Mouse (Mus musculus) heart, postnatal 10 days (tissue): ENCODE results near the gene Slc18a2. TPM values are rescaled to one million over a fixed set of nuclear protein-coding genes. Genes with fewer than 3 reads are reported as not detected.

Experiments used
- DNase-seq, 2 experiments: peaks; one replicate each; pipeline ENCODE4 v3.0.0; 2021
- intact Hi-C: fragments of 180-260 bp; cut with DNase I; formaldehyde crosslinking; loops from one replicate; pipeline ENCODE4 v1.15.1; 2025
- total RNA-seq, 2 experiments: library from RNA; stranded (reverse); gene quantifications; 2 replicates each; pipeline ENCODE4 v1.2.3; 2021

Slc18a2 gene
- total RNA-seq, 2 experiments from 2014 or later = 1.1 to 1.4 TPM

- peak; percentile 16 to 18 for DNase-seq
- intact Hi-C loops = no loop called here
Measured at GRCm38 (mm10) chr19:59267417-59267963, 6.8 kb downstream of the Slc18a2 start.

- DNase-seq = no peak
- intact Hi-C loops = no loop called here
Measured at GRCm38 (mm10) chr19:59273190-59273589, 12.5 kb downstream of the Slc18a2 start.

DNA sequence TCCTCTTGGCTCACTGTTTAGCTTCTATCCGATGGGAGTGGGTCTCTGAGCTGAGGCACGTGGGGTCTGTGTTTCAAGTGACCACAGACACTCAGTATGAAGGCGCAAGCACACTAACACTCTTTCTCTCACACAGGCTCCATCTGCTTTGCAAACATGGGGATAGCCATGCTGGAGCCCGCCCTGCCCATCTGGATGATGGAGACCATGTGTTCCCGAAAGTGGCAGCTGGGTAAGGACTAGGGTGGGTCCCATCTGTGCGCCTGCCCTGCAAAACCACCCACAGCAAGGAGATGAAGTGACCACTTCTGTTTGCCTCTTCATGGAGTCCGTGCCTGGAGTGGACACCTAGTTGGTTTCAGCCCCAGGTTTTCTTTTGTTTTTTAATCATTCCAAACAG, 15.7 kb downstream of the Slc18a2 start:
- intact Hi-C loops = no loop called here
- no peak for DNase-seq

DNA sequence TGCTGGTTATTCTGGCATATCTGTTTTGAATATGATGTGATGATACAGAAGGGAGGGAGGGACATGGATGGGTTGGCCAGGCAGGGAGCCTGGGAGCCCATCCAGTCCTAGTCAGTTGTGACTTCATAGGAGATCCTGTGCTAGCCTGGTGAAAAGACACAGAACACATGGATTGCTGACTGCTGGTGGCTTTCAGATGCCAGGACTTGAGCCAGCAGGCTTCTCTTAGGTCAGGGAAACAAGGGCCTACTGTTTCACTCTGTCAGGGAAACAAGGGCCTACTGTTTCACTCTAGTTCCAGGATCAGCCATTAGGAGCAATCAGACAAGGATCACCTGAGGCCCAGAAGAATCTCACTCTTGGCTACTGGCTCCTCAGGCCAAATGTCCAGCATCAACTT, 20.1 kb downstream of the Slc18a2 start:
- intact Hi-C loops = no loop called here
- peak; percentile 30 to 35 for DNase-seq

DNA sequence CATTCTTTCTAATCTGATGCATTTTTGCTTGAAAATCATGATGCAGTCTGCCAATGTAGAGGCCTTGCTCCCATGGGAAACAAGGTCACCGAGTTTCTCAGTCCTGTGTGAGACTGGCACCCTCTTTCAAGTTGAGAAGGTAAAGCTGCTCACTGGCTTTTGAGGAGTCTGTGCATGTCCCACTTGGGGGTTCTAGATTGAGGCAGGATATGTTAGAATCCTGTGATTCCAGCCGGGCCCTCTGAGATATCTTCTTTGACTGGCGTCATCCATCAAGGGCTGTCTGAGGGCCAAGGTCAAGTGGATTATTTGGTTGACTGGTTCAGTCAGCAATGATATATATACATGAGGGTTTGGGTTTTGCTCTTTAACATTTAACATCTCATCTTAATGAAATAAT, 21.3 kb downstream of the Slc18a2 start:
- no peak for DNase-seq
- intact Hi-C loops = no loop called here

DNA sequence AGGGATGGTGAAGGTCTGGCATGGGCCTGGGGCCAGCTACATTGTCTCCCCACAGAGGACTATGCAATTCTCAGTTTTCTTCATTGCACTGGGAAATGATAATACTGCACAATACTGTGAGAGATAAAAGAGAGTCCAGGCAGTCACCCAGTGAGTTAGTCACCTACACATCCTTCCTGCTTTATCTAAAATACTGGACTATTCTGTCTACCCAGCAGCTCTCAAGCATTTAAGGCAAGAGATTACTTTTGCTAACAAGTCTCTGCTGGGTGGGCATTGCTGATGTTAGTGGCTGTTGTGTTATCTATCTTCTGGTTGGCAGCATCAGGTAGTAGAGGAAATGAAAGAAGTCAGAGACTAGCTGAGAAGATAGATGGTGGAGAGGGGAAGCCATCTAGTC, 28.3 kb downstream of the Slc18a2 start:
- no peak for DNase-seq
- intact Hi-C loops = no loop called here

GRCm38 (mm10) chr19:59289811-59290210, 29.1 kb downstream of the Slc18a2 start:
- no peak for DNase-seq
- intact Hi-C loops = no loop called here

DNA sequence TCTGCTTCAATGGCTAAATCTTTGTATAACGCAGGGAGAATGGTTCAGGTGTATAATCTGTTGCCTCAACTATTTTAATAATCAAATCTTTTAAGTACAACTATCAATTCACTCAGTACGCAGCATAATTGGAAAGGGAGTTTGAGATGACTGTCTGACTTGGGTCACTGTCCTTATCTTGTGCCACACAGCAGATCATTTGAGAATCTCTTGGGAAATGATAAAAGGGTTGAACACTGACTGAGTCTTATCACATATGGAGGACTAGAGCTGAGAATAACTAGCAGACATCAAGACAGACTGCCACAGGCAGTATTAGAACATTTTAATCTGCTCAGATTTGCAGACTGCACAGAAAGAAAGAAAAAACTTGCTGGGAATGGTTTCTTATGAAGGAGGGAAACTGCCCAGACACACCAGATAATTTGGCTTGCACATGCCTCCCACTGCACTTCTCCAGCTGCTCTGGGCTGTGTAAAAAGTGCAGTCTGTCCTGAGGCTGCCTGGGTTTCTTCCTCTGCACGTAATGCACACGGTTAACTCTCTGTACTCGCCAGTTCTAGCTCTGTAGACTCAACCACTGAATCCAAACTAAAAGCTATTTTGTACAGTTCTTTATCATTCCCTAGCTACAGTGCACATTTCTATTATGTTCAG, 31.6 kb downstream of the Slc18a2 start:
- intact Hi-C loops = no loop called here
- DNase-seq = peak; percentile 6 to 13

GRCm38 (mm10) chr19:59315308-59315707, 54.6 kb downstream of the Slc18a2 start:
- DNase-seq = no peak
- intact Hi-C loops = no loop called here

GRCm38 (mm10) chr19:59316571-59316970, 55.9 kb downstream of the Slc18a2 start:
- peak; percentile 21 to 53 for DNase-seq
- intact Hi-C loops = loop anchor here (1.0 kb wide), 1 partner anchor 77 kb away; no protein-coding TSS in a partner anchor

GRCm38 (mm10) chr19:59321990-59322389, 61.3 kb downstream of the Slc18a2 start, which contains the start of gene Rps12-ps3:
Gene Rps12-ps3 (plus strand): TSS chr19:59322290.
- intact Hi-C loops = no loop called here
- DNase-seq = no peak

DNA sequence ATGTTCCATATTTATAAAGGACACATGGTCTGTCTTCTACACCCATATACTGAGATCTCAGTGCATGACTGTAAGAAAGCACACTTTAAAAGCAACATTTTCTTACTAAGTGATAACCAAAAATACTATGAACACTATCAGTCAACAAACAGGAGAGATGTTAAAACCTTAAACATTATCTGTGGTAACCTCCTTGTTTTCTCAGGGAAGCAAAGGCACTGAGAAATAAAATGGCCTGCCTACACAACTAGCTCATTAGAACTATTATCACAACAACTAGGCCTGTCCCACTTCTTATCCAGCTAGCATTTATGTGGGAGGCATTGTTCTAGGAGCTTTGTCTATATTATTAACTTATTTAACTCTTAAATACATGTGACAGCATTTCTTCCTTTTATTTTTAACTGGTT, 70.1 kb downstream of the Slc18a2 start:
- no peak for DNase-seq
- intact Hi-C loops = no loop called here

- DNase-seq = no peak
- intact Hi-C loops = no loop called here
Measured at GRCm38 (mm10) chr19:59336655-59337054, 76.0 kb downstream of the Slc18a2 start.

DNA sequence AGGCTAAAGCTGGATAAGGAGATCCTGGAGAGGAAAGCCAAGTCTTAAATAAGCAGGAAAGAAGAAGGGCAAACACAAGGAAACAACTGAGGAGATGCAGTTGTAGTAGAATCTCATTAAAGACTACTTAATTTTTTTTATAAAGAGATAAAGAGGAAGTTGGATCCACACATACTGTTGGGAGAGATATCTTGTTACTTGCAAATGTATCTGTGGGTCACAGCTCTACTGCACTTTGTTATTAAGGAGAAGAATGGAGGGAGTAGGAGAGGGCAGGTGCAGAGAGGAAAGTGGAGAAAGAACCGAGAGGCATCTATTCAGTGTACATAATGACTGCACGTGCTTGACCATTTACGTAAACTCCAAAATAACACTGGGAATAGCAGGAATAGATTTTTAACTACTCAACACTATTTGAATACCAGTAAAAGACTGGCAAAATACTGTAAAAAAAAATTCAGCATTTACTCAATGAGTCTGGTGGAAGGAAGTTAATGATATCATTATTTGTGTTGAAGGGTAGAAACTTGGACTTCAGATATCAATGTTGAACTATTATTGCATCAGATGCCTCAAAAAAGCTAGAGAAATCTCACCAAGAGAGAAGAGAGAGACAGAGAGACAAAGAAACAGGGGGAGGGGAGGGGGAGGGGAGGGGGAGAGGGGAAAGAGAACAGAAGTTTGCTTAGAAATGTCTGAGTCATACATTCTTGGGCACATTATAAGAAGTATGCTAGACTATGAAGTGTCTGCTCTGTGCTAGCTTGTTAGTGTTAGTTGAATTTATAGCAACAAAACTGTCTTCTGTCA, 77.4 kb downstream of the Slc18a2 start:
- DNase-seq = no peak
- intact Hi-C loops = no loop called here

GRCm38 (mm10) chr19:59339908-59340307, 79.2 kb downstream of the Slc18a2 start:
- intact Hi-C loops = no loop called here
- DNase-seq = no peak

GRCm38 (mm10) chr19:59342964-59343363, 82.3 kb downstream of the Slc18a2 start:
- DNase-seq = no peak
- intact Hi-C loops = no loop called here

- DNase-seq = peak; percentile 41 to 45
- intact Hi-C loops = no loop called here
Measured at GRCm38 (mm10) chr19:59344304-59344711, 83.6 kb downstream of the Slc18a2 start.

GRCm38 (mm10) chr19:59345081-59345657, 84.5 kb downstream of the Slc18a2 start:
- peak; percentile 62 to 68 for DNase-seq
- intact Hi-C loops = no loop called here
